Mouse (Mus musculus) MN1 (cell line): ENCODE data around the gene Lce1g.

Experiments used
- DNase-seq: peaks from one replicate; pipeline ENCODE4 v3.0.0-alpha.2; 2016; ENCODE audit warnings: low spot score

Lce1g gene

GRCm38 (mm10) chr3:92752238-92752637 is at the start of gene Lce1g:
Gene Lce1g, minus strand, starts transcription at chr3:92752338.
- no peak for DNase-seq

GRCm38 (mm10) chr3:92790414-92790813 is 38.3 kb upstream of the Lce1g start, which contains the start of gene Lce1j:
Gene Lce1j, minus strand, starts transcription at chr3:92790514.
- no peak for DNase-seq

- no peak for DNase-seq
Measured at GRCm38 (mm10) chr3:92778799-92779198, 26.7 kb upstream of the Lce1g start, which contains the start of gene Lce1i. Gene Lce1i, minus strand, starts transcription at chr3:92778899.

GRCm38 (mm10) chr3:92771573-92771972 is 19.4 kb upstream of the Lce1g start:
- no peak for DNase-seq

- DNase-seq = no peak
Measured at GRCm38 (mm10) chr3:92764965-92765364, 12.8 kb upstream of the Lce1g start, which contains the start of gene Lce1h. Gene Lce1h, minus strand, starts transcription at chr3:92765065.

GRCm38 (mm10) chr3:92753197-92753596 is 1.1 kb upstream of the Lce1g start:
- DNase-seq = no peak

- DNase-seq = no peak
Measured at GRCm38 (mm10) chr3:92738996-92739395, 13.1 kb downstream of the Lce1g start, which contains the start of gene Gm38119. Gene Gm38119, minus strand, starts transcription at chr3:92739096.

- DNase-seq = no peak
Measured at GRCm38 (mm10) chr3:92722631-92723030, 29.5 kb downstream of the Lce1g start.

GRCm38 (mm10) chr3:92720250-92720649 is 31.9 kb downstream of the Lce1g start, which contains the start of gene Lce1f:
Gene Lce1f, minus strand, starts transcription at chr3:92720350.
- no peak for DNase-seq

GRCm38 (mm10) chr3:92715122-92715521 is 37.0 kb downstream of the Lce1g start:
- no peak for DNase-seq

- no peak for DNase-seq
Measured at GRCm38 (mm10) chr3:92708974-92709373, 43.2 kb downstream of the Lce1g start, which contains the start of gene Lce1e. Gene Lce1e, minus strand, starts transcription at chr3:92709074.
